Mouse (Mus musculus) forebrain, embryonic 14.5 days (tissue): Measurements from ENCODE around the gene Scrg1. TPM values are rescaled to one million over a fixed set of nuclear protein-coding genes. Genes with fewer than 3 reads are reported as not detected.
"Not testable (repeated sequence)": the region's sequence is repeated elsewhere in the genome, so short reads cannot be mapped to it uniquely, and the experiment has no call there.

Source experiments
- ATAC-seq: fragments of 200-750 bp; cut with Nextera tagmentation; 2 replicates; pipeline ENCODE4 v1.8.0; 2017; ENCODE audit warnings: mild to moderate bottlenecking, moderate library complexity
- DNase-seq: peaks from one replicate; pipeline ENCODE4 v3.0.0-alpha.2; 2015; ENCODE audit warnings: low spot score
- H3K27ac ChIP-seq: fragments of 300-500 bp; sonication (generic); 2 replicates; pipeline ENCODE4 v1.5.1; 2014; ENCODE audit warnings: low read depth, mild to moderate bottlenecking, control low read depth, low read length, moderate library complexity
- H3K27me3 ChIP-seq: fragments of 300-500 bp; sonication (generic); replicated peaks from 2 replicates; pipeline ENCODE4 v1.6.1; 2014; ENCODE audit warnings: low read length, control low read depth, mixed read lengths; ENCODE audit not compliant: control insufficient read depth, insufficient read depth
- H3K36me3 ChIP-seq: fragments of 300-500 bp; sonication (generic); 2 replicates; pipeline ENCODE4 v1.6.1; 2014; ENCODE audit warnings: low read length, control low read depth; ENCODE audit not compliant: control insufficient read depth, insufficient read depth
- H3K4me1 ChIP-seq: fragments of 300-500 bp; sonication (generic); 2 replicates; pipeline ENCODE4 v1.6.1; 2014; ENCODE audit warnings: antibody characterized with exemption, low read length, control low read depth; ENCODE audit not compliant: control insufficient read depth, insufficient read depth
- H3K4me2 ChIP-seq: fragments of 300-500 bp; sonication (generic); 2 replicates; pipeline ENCODE4 v1.6.1; 2014; ENCODE audit warnings: mild to moderate bottlenecking, control low read depth, low read length
- H3K4me3 ChIP-seq: fragments of 300-500 bp; sonication (generic); 2 replicates; pipeline ENCODE4 v1.5.1; 2014; ENCODE audit warnings: low read depth, low read length, control low read depth
- H3K9ac ChIP-seq: fragments of 300-500 bp; sonication (generic); 2 replicates; pipeline ENCODE4 v1.6.1; 2014; ENCODE audit warnings: mild to moderate bottlenecking, low read length, control low read depth, moderate library complexity
- H3K9me3 ChIP-seq: fragments of 300-500 bp; sonication (generic); replicated peaks from 2 replicates; pipeline ENCODE4 v1.6.1; 2016; ENCODE audit warnings: low read length, control low read depth, mixed read lengths; ENCODE audit not compliant: control insufficient read depth
- WGBS: fragments of 180-500 bp; shearing (Covaris S2); extraction: QIAGEN DNeasy Blood & Tissue Kit; methylation state at CpG from one replicate; pipeline ENCODE4 v1.1.7; 2014; 5-methylcytosine and 5-hydroxymethylcytosine counted together
- polyA plus RNA-seq: library from polyadenylated mRNA; unstranded; fragments of >200 nt; fragmentation: Nextera tagmentation; extraction: Ambion mirVana; gene quantifications from 2 replicates; pipeline ENCODE4 v1.2.1, GENCODE M21; 2014

The Scrg1 gene
- polyA plus RNA-seq, 1 experiment from 2014 or later, result 6.9 TPM

DNA sequence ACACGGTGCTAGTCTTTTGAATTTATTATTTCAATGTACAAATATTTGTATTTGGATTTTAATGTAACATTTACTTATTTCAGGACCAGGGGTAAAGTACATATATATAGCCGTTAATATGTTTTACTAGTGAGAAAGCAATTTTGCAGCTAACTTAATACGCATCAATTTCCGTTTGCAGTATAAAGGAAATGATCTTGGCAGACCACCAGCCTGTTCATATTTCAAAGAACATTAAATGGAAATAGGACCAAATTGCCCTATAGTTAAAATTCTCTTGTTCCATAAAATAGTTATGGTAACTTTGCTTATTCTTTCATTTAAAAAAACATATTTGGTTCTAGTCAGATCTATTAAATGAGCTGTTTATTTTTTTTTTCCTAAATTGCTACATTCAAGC lies 14.6 kb upstream of the Scrg1 start:
- 88% methylated on average over 4 of the region's 4 CpGs for whole genome bisulfite sequencing
- ATAC-seq (no peak), DNase-seq (no peak)
- H3K4me3 ChIP-seq, result no peak overlapping the region
- H3K9ac ChIP-seq, result no peak overlapping the region
- H3K36me3 ChIP-seq, result no peaks in the 10 kb centered on the region
- no peak overlapping the region for H3K27ac ChIP-seq
- H3K4me1 ChIP-seq, result peaks cover 4% of the 10 kb centered on the region; the same call in 1 of the 2 replicates
- H3K27me3 ChIP-seq, result no peaks in the 10 kb centered on the region
- no peaks in the 10 kb centered on the region for H3K9me3 ChIP-seq
- no peak overlapping the region for H3K4me2 ChIP-seq

DNA sequence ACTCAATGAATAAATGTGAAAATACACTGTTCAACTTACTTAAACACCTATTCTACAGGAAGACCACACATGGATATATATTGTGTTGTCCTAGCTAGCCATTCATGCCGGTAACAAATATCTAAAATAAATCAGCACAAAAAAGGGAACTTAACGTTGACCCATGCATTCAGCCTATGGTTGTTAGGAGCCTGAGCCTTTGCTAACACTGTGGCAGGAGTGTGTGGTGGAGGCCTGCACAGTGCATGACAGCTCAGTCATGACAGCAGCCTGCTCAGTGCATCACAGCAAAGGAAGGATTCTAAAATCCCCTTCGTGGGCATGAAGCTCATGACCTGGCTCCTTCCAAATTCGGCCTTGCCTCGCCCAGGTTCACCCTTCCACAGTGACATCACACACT lies 14.2 kb upstream of the Scrg1 start:
- H3K4me1 ChIP-seq, result no peaks in the 10 kb centered on the region
- no peak overlapping the region for H3K27ac ChIP-seq
- 89% methylated on average over 5 of the region's 5 CpGs for WGBS

DNA sequence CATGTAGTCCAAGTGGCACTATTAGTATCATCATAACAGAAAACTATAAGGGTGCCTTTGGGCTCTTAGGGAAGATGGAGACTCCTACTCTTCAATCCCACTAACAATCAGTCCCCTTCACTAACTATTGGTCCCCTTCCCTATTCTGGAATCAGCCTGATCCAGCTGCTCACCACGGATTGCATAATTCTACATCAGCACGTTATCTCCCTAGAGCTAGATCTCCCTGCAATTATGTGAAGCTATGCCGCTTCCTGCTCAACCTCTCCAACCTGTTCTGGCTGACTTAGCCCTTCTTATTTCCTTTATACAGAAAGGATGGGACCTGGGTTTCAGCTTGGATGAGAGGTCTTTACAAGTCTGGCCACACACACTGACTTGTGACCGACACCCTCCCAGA lies 12.4 kb upstream of the Scrg1 start:
- Histone ChIP-seq H3K4me2 (no peak overlapping the region), H3K9ac (no peak overlapping the region), H3K27ac (no peak overlapping the region), H3K36me3 (no peaks in the 10 kb centered on the region), H3K4me1 (no peaks in the 10 kb centered on the region), H3K4me3 (no peak overlapping the region), H3K27me3 (no peaks in the 10 kb centered on the region), H3K9me3 (no peaks in the 10 kb centered on the region)
- ATAC-seq (no peak), DNase-seq (no peak)
- WGBS, result 79% methylated on average over 4 of the region's 4 CpGs

More for the DNA sequence above, 14.2 kb upstream of the Scrg1 start:
- no peak for ATAC-seq
- H3K27me3 ChIP-seq, result no peaks in the 10 kb centered on the region
- H3K4me3 ChIP-seq, result no peak overlapping the region
- no peaks in the 10 kb centered on the region for H3K36me3 ChIP-seq
- no peak for DNase-seq
- no peak overlapping the region for H3K9ac ChIP-seq
- no peaks in the 10 kb centered on the region for H3K9me3 ChIP-seq
- no peak overlapping the region for H3K4me2 ChIP-seq

DNA sequence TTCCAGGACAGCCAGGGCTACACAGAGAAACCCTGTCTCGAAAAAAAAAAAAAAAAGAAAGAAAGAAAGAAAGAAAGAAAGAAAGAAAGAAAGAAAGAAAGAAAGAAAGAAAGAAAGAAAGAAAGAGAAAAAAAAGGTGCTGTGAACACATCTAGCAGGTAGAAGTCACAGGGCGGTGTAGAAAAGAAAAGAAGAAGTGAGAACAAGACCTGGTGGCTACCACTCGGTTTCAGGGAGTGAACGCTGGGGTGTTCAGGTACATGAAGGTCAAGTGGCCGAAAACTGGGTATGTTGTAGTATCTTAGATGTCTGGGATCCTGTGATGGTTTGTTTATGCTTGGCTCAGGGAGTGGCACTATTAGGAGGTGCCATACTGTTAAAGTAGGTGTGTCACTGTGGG lies 9.8 kb upstream of the Scrg1 start:
- not testable (repeated sequence) for H3K9ac ChIP-seq, ATAC-seq, H3K9me3 ChIP-seq, H3K27ac ChIP-seq, H3K4me3 ChIP-seq, H3K4me2 ChIP-seq, H3K27me3 ChIP-seq, H3K4me1 ChIP-seq, DNase-seq, H3K36me3 ChIP-seq
- WGBS, result 92% methylated on average over 4 of the region's 5 CpGs

DNA sequence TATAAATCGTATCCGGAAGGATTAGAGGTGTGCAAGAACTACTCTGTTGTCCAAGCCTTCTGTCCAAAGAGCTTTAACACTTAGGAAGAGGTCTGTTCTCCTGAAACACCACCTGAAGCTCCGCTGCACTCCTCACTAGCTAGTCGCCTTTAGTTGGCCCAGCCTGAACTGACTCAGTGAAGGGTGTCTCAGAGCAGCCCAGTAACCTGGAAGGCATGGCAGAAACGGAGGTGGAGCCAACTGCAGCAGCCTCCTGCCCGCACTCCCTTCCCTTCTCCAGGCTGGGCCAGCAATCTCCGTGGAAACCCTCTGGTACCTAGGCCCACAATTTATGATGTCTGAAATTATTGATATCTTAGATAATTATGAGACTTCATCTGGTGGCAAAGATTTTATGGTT lies 5.0 kb upstream of the Scrg1 start:
- WGBS, result 79% methylated on average over 7 of the region's 7 CpGs
- Histone ChIP-seq H3K36me3 (no peaks in the 10 kb centered on the region), H3K4me2 (no peak overlapping the region), H3K27ac (no peak overlapping the region), H3K9ac (no peak overlapping the region), H3K27me3 (no peaks in the 10 kb centered on the region), H3K4me1 (no peaks in the 10 kb centered on the region), H3K4me3 (no peak overlapping the region), H3K9me3 (no peaks in the 10 kb centered on the region; the same call in 1 of the 2 replicates)
- DNase-seq (no peak), ATAC-seq (no peak)

DNA sequence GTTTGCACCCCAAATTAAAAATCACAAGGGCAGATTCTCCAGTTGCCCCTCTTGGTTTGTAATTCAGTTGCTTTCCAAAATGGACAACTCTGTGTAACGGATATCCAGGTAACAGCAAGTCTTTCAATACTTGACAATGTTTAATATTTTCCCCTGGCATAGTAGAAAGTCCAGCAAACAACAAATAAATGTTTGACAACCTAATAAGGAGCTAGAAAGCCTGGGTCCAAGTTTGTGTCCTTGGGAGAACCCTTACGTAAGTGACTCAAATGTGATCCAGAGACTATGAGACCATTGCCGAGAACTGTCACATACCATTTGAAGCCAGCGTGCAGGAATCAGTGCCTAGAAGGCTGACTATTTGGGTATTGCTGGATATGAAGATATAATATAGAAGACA lies 3.8 kb upstream of the Scrg1 start:
- H3K36me3 ChIP-seq, result no peaks in the 10 kb centered on the region
- H3K4me2 ChIP-seq, result no peak overlapping the region
- H3K4me3 ChIP-seq, result no peak overlapping the region
- WGBS, result 98% methylated on average over 4 of the region's 4 CpGs
- no peaks in the 10 kb centered on the region for H3K27me3 ChIP-seq
- DNase-seq (no peak), ATAC-seq (no peak)
- no peak overlapping the region for H3K27ac ChIP-seq
- H3K4me1 ChIP-seq, result peaks cover 3% of the 10 kb centered on the region; the same call in 1 of the 2 replicates
- H3K9me3 ChIP-seq, result no peaks in the 10 kb centered on the region; the same call in 1 of the 2 replicates
- H3K9ac ChIP-seq, result no peak overlapping the region

DNA sequence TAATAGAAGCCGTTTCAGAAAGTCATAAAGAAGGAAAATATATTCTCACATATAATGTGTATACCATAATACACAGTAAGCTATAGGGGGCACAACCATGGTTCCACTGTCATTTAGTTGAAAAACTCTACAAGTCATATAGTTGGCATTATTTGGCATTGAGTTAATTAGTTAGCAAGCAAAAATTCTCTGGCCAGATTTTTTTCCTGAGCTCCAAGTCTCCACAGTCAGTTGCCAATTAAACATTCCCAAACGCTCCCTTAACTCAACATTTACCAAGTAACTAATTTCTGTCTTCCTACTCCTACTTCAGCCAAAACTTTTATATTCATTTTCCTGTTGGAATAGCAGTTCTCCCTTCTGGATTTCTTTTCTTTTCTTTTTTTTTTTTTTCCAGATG lies 2.4 kb upstream of the Scrg1 start:
- Histone ChIP-seq H3K4me1 (peaks cover 3% of the 10 kb centered on the region; the same call in 1 of the 2 replicates), H3K4me3 (no peak overlapping the region), H3K9me3 (no peaks in the 10 kb centered on the region; the same call in 1 of the 2 replicates), H3K9ac (no peak overlapping the region), H3K27ac (no peak overlapping the region), H3K27me3 (no peaks in the 10 kb centered on the region), H3K4me2 (no peak overlapping the region), H3K36me3 (no peaks in the 10 kb centered on the region)
- WGBS, result 86% methylated on average over 2 of the region's 2 CpGs
- ATAC-seq (no peak), DNase-seq (no peak)

DNA sequence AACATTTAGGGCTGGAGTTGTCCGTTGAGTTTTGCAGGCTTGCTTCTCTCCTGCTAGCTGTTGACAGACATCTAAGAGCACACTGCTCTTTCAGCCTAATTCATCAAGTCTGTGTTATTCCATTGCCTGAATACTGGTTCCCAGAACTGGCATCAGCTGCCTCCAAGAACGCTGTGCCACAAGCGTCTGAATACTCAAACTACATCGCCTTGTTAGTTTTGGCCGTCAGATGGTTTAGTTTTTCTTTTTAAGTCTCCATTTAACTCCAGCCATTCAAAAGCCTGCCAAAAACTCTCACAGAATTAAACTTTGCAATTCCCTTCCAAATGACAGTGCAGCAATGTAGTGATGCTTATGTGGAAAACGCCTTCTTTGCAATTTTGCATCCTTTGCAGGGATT lies 1.4 kb downstream of the Scrg1 start:
- 57% methylated on average over 6 of the region's 6 CpGs for WGBS
- Histone ChIP-seq H3K4me1 (peaks cover 3% of the 10 kb centered on the region; the same call in 1 of the 2 replicates), H3K27ac (0 out of 2 replicates have a peak overlapping the region, but pooled peaks have one; percentile 11), H3K4me2 (no peak overlapping the region), H3K9ac (no peak overlapping the region), H3K9me3 (no peaks in the 10 kb centered on the region; the same call in 1 of the 2 replicates), H3K4me3 (no peak overlapping the region), H3K36me3 (no peaks in the 10 kb centered on the region), H3K27me3 (no peaks in the 10 kb centered on the region)
- DNase-seq (peak; percentile 73), ATAC-seq (peak; percentile 72)

DNA sequence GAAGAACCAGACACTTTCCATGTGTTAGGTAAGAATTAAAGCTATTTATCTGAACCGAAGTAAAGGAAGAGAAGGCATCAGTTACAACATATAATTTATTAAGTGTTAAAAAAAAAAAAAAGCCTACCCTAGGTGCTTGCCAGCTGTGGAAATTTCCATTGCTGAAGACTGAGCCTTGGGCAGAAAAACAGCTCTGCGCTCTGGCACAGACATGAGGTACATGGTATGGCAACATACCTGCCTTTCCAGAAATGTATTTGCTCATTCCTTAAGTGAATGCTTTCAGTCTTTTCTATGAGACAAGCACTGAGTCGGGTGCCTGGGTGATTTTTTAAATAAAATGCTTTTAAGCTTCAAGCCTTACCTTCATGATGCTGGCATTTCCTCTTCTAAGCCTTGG lies 2.2 kb downstream of the Scrg1 start:
- Histone ChIP-seq H3K4me3 (no peak overlapping the region), H3K9me3 (no peaks in the 10 kb centered on the region; the same call in 1 of the 2 replicates), H3K4me2 (no peak overlapping the region), H3K27ac (no peak overlapping the region), H3K36me3 (no peaks in the 10 kb centered on the region), H3K4me1 (peaks cover 3% of the 10 kb centered on the region; the same call in 1 of the 2 replicates), H3K9ac (no peak overlapping the region), H3K27me3 (no peaks in the 10 kb centered on the region)
- ATAC-seq (no peak), DNase-seq (no peak)
- 75% methylated on average over 3 of the region's 3 CpGs for WGBS
